Mouse (Mus musculus) ES-Bruce4 (cell line): Measurements from ENCODE around the gene Cd83. TPM values are rescaled to one million over a fixed set of nuclear protein-coding genes. Genes with fewer than 3 reads are reported as not detected.

ENCODE experiments used
- H3K27ac ChIP-seq: 2 replicates; pipeline ENCODE4 v1.5.1; 2012; ENCODE audit warnings: low read length, inconsistent platforms; ENCODE audit not compliant: insufficient read depth
- H3K27me3 ChIP-seq: 2 replicates; pipeline ENCODE4 v1.6.1; 2012; ENCODE audit warnings: mild to moderate bottlenecking, low read length, inconsistent platforms; ENCODE audit not compliant: control insufficient read depth, poor library complexity, insufficient read depth, severe bottlenecking
- H3K36me3 ChIP-seq: 2 replicates; pipeline ENCODE4 v1.6.1; 2012; ENCODE audit warnings: inconsistent platforms, mild to moderate bottlenecking, low read length, moderate library complexity; ENCODE audit not compliant: control insufficient read depth, poor library complexity, insufficient read depth, severe bottlenecking
- H3K4me1 ChIP-seq: one replicate; pipeline ENCODE4 v1.8.1; 2011; ENCODE audit warnings: low read length; ENCODE audit not compliant: control insufficient read depth, insufficient read depth
- H3K4me3 ChIP-seq: 2 replicates; pipeline ENCODE4 v1.5.1; 2011; ENCODE audit warnings: low read depth, mild to moderate bottlenecking, low read length
- H3K9ac ChIP-seq: 2 replicates; pipeline ENCODE4 v1.6.1; 2012; ENCODE audit warnings: low read depth, mild to moderate bottlenecking, inconsistent platforms; ENCODE audit not compliant: poor library complexity, severe bottlenecking
- H3K9me3 ChIP-seq: replicated peaks from 2 replicates; pipeline ENCODE4 v1.6.1; 2012; ENCODE audit warnings: mild to moderate bottlenecking, low read length, inconsistent platforms; ENCODE audit not compliant: control insufficient read depth, poor library complexity, insufficient read depth, severe bottlenecking
- CTCF ChIP-seq: IDR thresholded peaks from one replicate; pipeline ENCODE4 v1.8.1; 2011; ENCODE audit warnings: low read depth, low read length
- EP300 ChIP-seq: IDR thresholded peaks from 2 replicates; pipeline ENCODE4 v1.6.1; 2011; ENCODE audit warnings: low read depth, low read length; ENCODE audit not compliant: insufficient read depth
- POLR2A ChIP-seq: IDR thresholded peaks from one replicate; pipeline ENCODE4 v1.8.1; 2011; ENCODE audit warnings: low read length; ENCODE audit not compliant: insufficient read depth
- polyA plus RNA-seq: library from polyadenylated mRNA; stranded (reverse); fragments of >200 nt; gene quantifications from 2 replicates; pipeline ENCODE4 v1.2.4, GENCODE M21; 2011; ENCODE audit warnings: low read depth; ENCODE audit not compliant: missing spikeins, insufficient read depth, insufficient read length

The Cd83 gene
- polyA plus RNA-seq, 1 experiment, result 0.46 TPM

GRCm38 (mm10) chr13:43807272-43807675, 22.7 kb downstream of the Cd83 start:
- no peaks in the 10 kb centered on the region for H3K9me3 ChIP-seq
- H3K27me3 ChIP-seq, result no peaks in the 10 kb centered on the region
- no peak overlapping the region for H3K9ac ChIP-seq
- H3K4me1 ChIP-seq, result peaks cover 2% of the 10 kb centered on the region
- no peak for TF ChIP-seq EP300
- no peak for TF ChIP-seq CTCF
- no peak overlapping the region for H3K27ac ChIP-seq
- no peak overlapping the region for H3K4me3 ChIP-seq
- no peaks in the 10 kb centered on the region for H3K36me3 ChIP-seq

- TF ChIP-seq POLR2A, result no peak
- TF ChIP-seq EP300, result no peak
- no peak for TF ChIP-seq CTCF
Observed at GRCm38 (mm10) chr13:43810621-43811020, 26.0 kb downstream of the Cd83 start.

GRCm38 (mm10) chr13:43811835-43812234, 27.3 kb downstream of the Cd83 start:
- no peak overlapping the region for H3K4me3 ChIP-seq
- no peaks in the 10 kb centered on the region; the same call in 1 of the 2 replicates for H3K27me3 ChIP-seq
- H3K9me3 ChIP-seq, result no peaks in the 10 kb centered on the region
- H3K4me1 ChIP-seq, result peaks cover 2% of the 10 kb centered on the region
- H3K9ac ChIP-seq, result no peak overlapping the region
- TF ChIP-seq POLR2A, result no peak
- TF ChIP-seq CTCF, result no peak
- no peak for TF ChIP-seq EP300
- no peaks in the 10 kb centered on the region for H3K36me3 ChIP-seq
- H3K27ac ChIP-seq, result no peak overlapping the region

More at GRCm38 (mm10) chr13:43810621-43811020, 26.0 kb downstream of the Cd83 start:
- no peak overlapping the region for H3K27ac ChIP-seq
- no peak overlapping the region for H3K4me3 ChIP-seq
- H3K27me3 ChIP-seq, result no peaks in the 10 kb centered on the region; the same call in 1 of the 2 replicates
- H3K36me3 ChIP-seq, result no peaks in the 10 kb centered on the region
- peaks cover 2% of the 10 kb centered on the region for H3K4me1 ChIP-seq
- H3K9ac ChIP-seq, result no peak overlapping the region
- H3K9me3 ChIP-seq, result no peaks in the 10 kb centered on the region

- H3K4me1 ChIP-seq, result peaks cover 2% of the 10 kb centered on the region
- H3K27ac ChIP-seq, result no peak overlapping the region
- no peaks in the 10 kb centered on the region for H3K36me3 ChIP-seq
- H3K4me3 ChIP-seq, result no peak overlapping the region
- no peak overlapping the region for H3K9ac ChIP-seq
- H3K27me3 ChIP-seq, result no peaks in the 10 kb centered on the region; the same call in 1 of the 2 replicates
- no peak for TF ChIP-seq POLR2A
- no peak for TF ChIP-seq EP300
- TF ChIP-seq CTCF, result no peak
- no peaks in the 10 kb centered on the region for H3K9me3 ChIP-seq
Observed at GRCm38 (mm10) chr13:43813431-43813830, 28.9 kb downstream of the Cd83 start.

- Histone ChIP-seq H3K27ac (no peak overlapping the region), H3K36me3 (no peaks in the 10 kb centered on the region), H3K9ac (no peak overlapping the region), H3K4me3 (no peak overlapping the region), H3K4me1 (no peaks in the 10 kb centered on the region), H3K27me3 (no peaks in the 10 kb centered on the region; the same call in 1 of the 2 replicates), H3K9me3 (no peaks in the 10 kb centered on the region)
- TF ChIP-seq POLR2A (no peak), EP300 (no peak), CTCF (no peak)
Observed at GRCm38 (mm10) chr13:43817461-43817860, 32.9 kb downstream of the Cd83 start.

GRCm38 (mm10) chr13:43818307-43819019, 33.9 kb downstream of the Cd83 start:
- H3K27ac ChIP-seq, result no peak overlapping the region
- no peaks in the 10 kb centered on the region for H3K9me3 ChIP-seq
- no peaks in the 10 kb centered on the region for H3K36me3 ChIP-seq
- H3K4me3 ChIP-seq, result no peak overlapping the region
- TF ChIP-seq POLR2A (no peak), CTCF (no peak), EP300 (no peak)
- H3K4me1 ChIP-seq, result no peaks in the 10 kb centered on the region
- no peaks in the 10 kb centered on the region for H3K27me3 ChIP-seq
- H3K9ac ChIP-seq, result no peak overlapping the region
